Mouse (Mus musculus) lung, embryonic 15.5 days (tissue): ENCODE data around the gene Rnls. TPM values are rescaled to one million over a fixed set of nuclear protein-coding genes. Genes with fewer than 3 reads are reported as not detected.

Source experiments
- ATAC-seq: fragments of 200-750 bp; cut with Nextera tagmentation; 2 replicates; pipeline ENCODE4 v1.8.0; 2017; ENCODE audit warnings: moderate number of reproducible peaks, borderline replicate concordance; ENCODE audit not compliant: low FRiP score, low TSS enrichment; ENCODE audit errors: extremely low read depth
- H3K27ac ChIP-seq: fragments of 300-500 bp; sonication (generic); 2 replicates; pipeline ENCODE4 v1.5.1; 2015; ENCODE audit warnings: moderate library complexity, mild to moderate bottlenecking, inconsistent platforms
- H3K27me3 ChIP-seq: fragments of 300-500 bp; sonication (generic); 2 replicates; pipeline ENCODE4 v1.6.1; 2015; ENCODE audit warnings: inconsistent platforms
- H3K36me3 ChIP-seq: fragments of 300-500 bp; sonication (generic); 2 replicates; pipeline ENCODE4 v1.6.1; 2015; ENCODE audit warnings: inconsistent platforms
- H3K4me1 ChIP-seq: fragments of 300-500 bp; sonication (generic); 2 replicates; pipeline ENCODE4 v1.6.1; 2015; ENCODE audit warnings: inconsistent platforms
- H3K4me2 ChIP-seq: fragments of 300-500 bp; sonication (generic); 2 replicates; pipeline ENCODE4 v1.6.1; 2015; ENCODE audit warnings: inconsistent platforms, mild to moderate bottlenecking, moderate library complexity
- H3K4me3 ChIP-seq: fragments of 300-500 bp; sonication (generic); 2 replicates; pipeline ENCODE4 v1.5.1; 2015; ENCODE audit warnings: mild to moderate bottlenecking, inconsistent platforms
- H3K9ac ChIP-seq: fragments of 300-500 bp; sonication (generic); 2 replicates; pipeline ENCODE4 v1.6.1; 2015; ENCODE audit warnings: inconsistent platforms
- H3K9me3 ChIP-seq: fragments of 300-500 bp; sonication (generic); 2 replicates; pipeline ENCODE4 v1.6.1; 2016; ENCODE audit warnings: inconsistent platforms
- WGBS: fragments of 180-500 bp; shearing (Covaris S2); methylation state at CpG from one replicate; pipeline ENCODE4 v1.1.7; 2015; 5-methylcytosine and 5-hydroxymethylcytosine counted together
- polyA plus RNA-seq: library from polyadenylated mRNA; unstranded; fragments of >200 nt; fragmentation: Nextera tagmentation; extraction: Ambion mirVana; gene quantifications from 2 replicates; pipeline ENCODE4 v1.2.1, GENCODE M21; 2015

Gene Rnls
- polyA plus RNA-seq, 1 experiment from 2014 or later = 6.5 TPM

GRCm38 (mm10) chr19:33299726-33300292 lies 92.3 kb downstream of the Rnls start:
- H3K36me3 ChIP-seq = no peaks in the 10 kb centered on the region
- no peak overlapping the region for H3K4me2 ChIP-seq
- no peaks in the 10 kb centered on the region for H3K27me3 ChIP-seq
- H3K4me1 ChIP-seq = no peaks in the 10 kb centered on the region
- no peak overlapping the region for H3K27ac ChIP-seq
- no peak overlapping the region for H3K9ac ChIP-seq
- no peak for ATAC-seq
- WGBS = 70% methylated on average over 3 of the region's 3 CpGs
- no peaks in the 10 kb centered on the region for H3K9me3 ChIP-seq
- no peak overlapping the region for H3K4me3 ChIP-seq

- H3K9me3 ChIP-seq = no peaks in the 10 kb centered on the region
- no peak overlapping the region for H3K9ac ChIP-seq
- H3K4me2 ChIP-seq = no peak overlapping the region
- H3K4me3 ChIP-seq = no peak overlapping the region
- no peaks in the 10 kb centered on the region for H3K27me3 ChIP-seq
- ATAC-seq = no peak
- H3K36me3 ChIP-seq = no peaks in the 10 kb centered on the region
- WGBS = 48% methylated on average over 2 of the region's 2 CpGs
- no peak overlapping the region for H3K27ac ChIP-seq
- H3K4me1 ChIP-seq = no peaks in the 10 kb centered on the region
These were observed 95.8 kb downstream of the Rnls start for GRCm38 (mm10) chr19:33296338-33296737.

GRCm38 (mm10) chr19:33282985-33283384 lies 109.1 kb downstream of the Rnls start:
- ATAC-seq = no peak
- WGBS = 42% methylated on average over 3 of the region's 3 CpGs
- H3K4me3 ChIP-seq = no peak overlapping the region

GRCm38 (mm10) chr19:33276421-33276820 lies 115.7 kb downstream of the Rnls start:
- no peaks in the 10 kb centered on the region for H3K27me3 ChIP-seq

More at GRCm38 (mm10) chr19:33282985-33283384, 109.1 kb downstream of the Rnls start:
- Histone ChIP-seq H3K4me2 (no peak overlapping the region), H3K27ac (no peak overlapping the region), H3K9ac (no peak overlapping the region), H3K9me3 (no peaks in the 10 kb centered on the region), H3K27me3 (no peaks in the 10 kb centered on the region), H3K4me1 (no peaks in the 10 kb centered on the region), H3K36me3 (no peaks in the 10 kb centered on the region)

GRCm38 (mm10) chr19:33273676-33274075 lies 118.4 kb downstream of the Rnls start:
- Histone ChIP-seq H3K27me3 (no peaks in the 10 kb centered on the region), H3K36me3 (no peaks in the 10 kb centered on the region), H3K4me1 (no peaks in the 10 kb centered on the region), H3K4me2 (no peak overlapping the region), H3K9ac (no peak overlapping the region), H3K9me3 (no peaks in the 10 kb centered on the region), H3K27ac (no peak overlapping the region), H3K4me3 (no peak overlapping the region)
- ATAC-seq = no peak
- 80% methylated on average over 1 of the region's 1 CpGs for WGBS

More at GRCm38 (mm10) chr19:33276421-33276820, 115.7 kb downstream of the Rnls start:
- Histone ChIP-seq H3K27ac (no peak overlapping the region), H3K4me3 (no peak overlapping the region), H3K9me3 (no peaks in the 10 kb centered on the region), H3K4me1 (no peaks in the 10 kb centered on the region), H3K36me3 (no peaks in the 10 kb centered on the region), H3K9ac (no peak overlapping the region), H3K4me2 (no peak overlapping the region)
- no peak for ATAC-seq
- WGBS = 86% methylated on average over 1 of the region's 1 CpGs

- Histone ChIP-seq H3K27me3 (no peaks in the 10 kb centered on the region), H3K4me3 (no peak overlapping the region), H3K9ac (no peak overlapping the region), H3K9me3 (no peaks in the 10 kb centered on the region), H3K4me1 (no peaks in the 10 kb centered on the region), H3K4me2 (no peak overlapping the region), H3K27ac (no peak overlapping the region), H3K36me3 (no peaks in the 10 kb centered on the region)
- WGBS = 31% methylated on average over 2 of the region's 2 CpGs
- ATAC-seq = no peak
These were observed 120.5 kb downstream of the Rnls start for GRCm38 (mm10) chr19:33271571-33271970.

GRCm38 (mm10) chr19:33270231-33270630 lies 121.9 kb downstream of the Rnls start:
- Histone ChIP-seq H3K4me1 (no peaks in the 10 kb centered on the region), H3K9ac (no peak overlapping the region), H3K4me2 (no peak overlapping the region), H3K27me3 (no peaks in the 10 kb centered on the region), H3K27ac (no peak overlapping the region), H3K4me3 (no peak overlapping the region), H3K9me3 (no peaks in the 10 kb centered on the region), H3K36me3 (no peaks in the 10 kb centered on the region)
- no peak for ATAC-seq
- WGBS = 79% methylated on average over 2 of the region's 2 CpGs

- no peaks in the 10 kb centered on the region for H3K36me3 ChIP-seq
- no peaks in the 10 kb centered on the region for H3K27me3 ChIP-seq
- no peaks in the 10 kb centered on the region for H3K9me3 ChIP-seq
- H3K4me2 ChIP-seq = no peak overlapping the region
- 82% methylated on average over 14 of the region's 14 CpGs for WGBS
- H3K4me3 ChIP-seq = no peak overlapping the region
- H3K9ac ChIP-seq = no peak overlapping the region
- no peak overlapping the region for H3K27ac ChIP-seq
- no peaks in the 10 kb centered on the region for H3K4me1 ChIP-seq
- ATAC-seq = no peak
These were observed 124.1 kb downstream of the Rnls start for GRCm38 (mm10) chr19:33268044-33268443.

GRCm38 (mm10) chr19:33265245-33265644 lies 126.8 kb downstream of the Rnls start:
- no peak overlapping the region for H3K4me2 ChIP-seq
- no peaks in the 10 kb centered on the region for H3K4me1 ChIP-seq
- no peak overlapping the region for H3K27ac ChIP-seq
- no peak overlapping the region for H3K9ac ChIP-seq
- H3K36me3 ChIP-seq = no peaks in the 10 kb centered on the region
- H3K27me3 ChIP-seq = no peaks in the 10 kb centered on the region
- no peaks in the 10 kb centered on the region for H3K9me3 ChIP-seq
- 22% methylated on average over 2 of the region's 2 CpGs for whole genome bisulfite sequencing
- H3K4me3 ChIP-seq = no peak overlapping the region
- no peak for ATAC-seq

- H3K4me1 ChIP-seq = no peaks in the 10 kb centered on the region
- no peak overlapping the region for H3K4me2 ChIP-seq
- H3K27ac ChIP-seq = no peak overlapping the region
- no peak overlapping the region for H3K4me3 ChIP-seq
- H3K27me3 ChIP-seq = no peaks in the 10 kb centered on the region
- 37% methylated on average over 3 of the region's 3 CpGs for WGBS
- H3K9me3 ChIP-seq = no peaks in the 10 kb centered on the region
- ATAC-seq = no peak
- no peak overlapping the region for H3K9ac ChIP-seq
- H3K36me3 ChIP-seq = no peaks in the 10 kb centered on the region
These were observed 127.7 kb downstream of the Rnls start for GRCm38 (mm10) chr19:33264224-33264993.

- no peak overlapping the region for H3K4me2 ChIP-seq
- no peaks in the 10 kb centered on the region for H3K4me1 ChIP-seq
- H3K9ac ChIP-seq = no peak overlapping the region
- H3K27me3 ChIP-seq = no peaks in the 10 kb centered on the region
- ATAC-seq = no peak
- WGBS = 52% methylated on average over 2 of the region's 2 CpGs
- H3K36me3 ChIP-seq = no peaks in the 10 kb centered on the region
- no peak overlapping the region for H3K4me3 ChIP-seq
- H3K9me3 ChIP-seq = no peaks in the 10 kb centered on the region
- H3K27ac ChIP-seq = no peak overlapping the region
These were observed 129.7 kb downstream of the Rnls start for GRCm38 (mm10) chr19:33262421-33262820.

- Histone ChIP-seq H3K36me3 (no peaks in the 10 kb centered on the region), H3K4me1 (no peaks in the 10 kb centered on the region), H3K9me3 (no peaks in the 10 kb centered on the region), H3K4me2 (no peak overlapping the region), H3K27ac (no peak overlapping the region), H3K27me3 (no peaks in the 10 kb centered on the region), H3K4me3 (no peak overlapping the region), H3K9ac (no peak overlapping the region)
- WGBS = 86% methylated on average over 1 of the region's 1 CpGs
- ATAC-seq = no peak
These were observed 132.9 kb downstream of the Rnls start for GRCm38 (mm10) chr19:33259164-33259563.
